19 mouse cellular contexts compared by ENCODE assay signal in the genomic region with DNA sequence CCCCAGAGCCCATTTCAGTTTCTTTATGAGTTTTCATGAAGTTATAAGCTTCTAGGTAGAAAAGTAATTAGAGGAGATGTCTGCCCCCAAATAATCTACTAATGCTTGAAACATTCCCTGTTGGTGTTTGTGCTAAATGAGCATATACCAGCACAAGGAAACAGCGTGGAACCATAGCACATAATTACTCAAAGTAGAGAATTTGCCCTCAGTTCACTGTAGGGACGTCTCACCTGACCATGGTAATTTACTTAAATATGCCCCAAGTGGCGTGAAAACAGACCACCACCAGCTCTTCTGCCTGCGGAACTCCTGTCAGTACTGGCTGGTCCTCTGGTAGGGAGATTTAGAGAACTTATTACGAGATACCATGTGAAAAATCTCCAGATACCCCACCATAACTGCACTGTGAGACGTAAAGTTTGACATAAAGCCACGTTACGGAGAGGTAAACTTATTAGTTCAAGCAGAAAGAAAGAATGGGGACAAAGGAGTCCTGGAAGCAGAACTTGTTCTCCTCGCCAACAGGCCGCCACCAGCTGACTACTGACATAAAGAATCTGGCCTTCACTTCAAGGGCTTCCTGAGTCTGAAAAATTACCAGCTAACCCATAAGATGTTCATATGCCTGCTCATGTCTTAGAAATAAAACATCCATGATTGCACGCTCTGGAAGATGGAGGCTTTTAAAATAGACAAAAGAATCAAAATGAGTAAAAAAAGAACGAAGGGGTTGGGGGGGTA.
DNase-seq lines count a peak whose midpoint lies in the region; ATAC-seq and TF ChIP-seq lines count a peak whose summit lies in the region.
"Had no signal": no experiment of that assay in that cellular context is flagged by ENCODE, and none has a peak within 500 bp of the region (broad histone marks: within the 10 kb centered on the region; RNA-seq: fewer than 3 reads in every experiment).

No protein-coding gene starts in this region.

- H3K27me3 ChIP-seq in hindbrain, embryonic 16.5 days (replicated peaks; ENCODE audit: control insufficient read depth, insufficient read depth, low read length) = no peaks in the 10 kb centered on the region
- no peaks in the 10 kb centered on the region for H3K27me3 ChIP-seq in hindbrain, postnatal 0 days (ENCODE audit: insufficient read depth, low read length)
- no peaks in the 10 kb centered on the region for H3K27me3 ChIP-seq in intestine, embryonic 16.5 days (replicated peaks; ENCODE audit: control insufficient read depth, insufficient read depth, low read length)
- H3K27me3 ChIP-seq: embryonic facial prominence, embryonic 13.5 days; lung, embryonic 15.5 days had no signal

- no peak for TF ChIP-seq CTCF in hindbrain, postnatal 0 days (IDR thresholded peaks at IDR 0.05; ENCODE audit: low read depth)
- TF ChIP-seq CTCF in lung, adult 2 months (IDR thresholded peaks at IDR 0.05; ENCODE audit: insufficient read depth, low read length) = no peak

- WGBS in hindbrain, embryonic 16.5 days = 35% methylated on average over 12 of the region's 12 CpGs
- 46% methylated on average over 11 of the region's 12 CpGs for WGBS in hindbrain, postnatal 0 days
- 78% methylated on average over 12 of the region's 12 CpGs for WGBS in lung, adult 2 months
- 67% methylated on average over 11 of the region's 12 CpGs for WGBS in intestine, embryonic 16.5 days

- H3K27ac ChIP-seq in hindbrain, embryonic 16.5 days (ENCODE audit: low read depth, low read length) = peak overlapping the region; percentile 34; the same call in 1 of the 2 replicates
- H3K27ac ChIP-seq in hindbrain, postnatal 0 days = no peak overlapping the region
- no peak overlapping the region for H3K27ac ChIP-seq in intestine, embryonic 16.5 days (ENCODE audit: low read length)
- H3K27ac ChIP-seq: embryonic facial prominence, embryonic 13.5 days; left cerebral cortex, adult 2 months; lung, embryonic 15.5 days had no signal

- no peak for TF ChIP-seq POLR2A in lung, adult 2 months (IDR thresholded peaks at IDR 0.05; ENCODE audit: borderline replicate concordance, extremely low read depth, low read depth, low read length)

- H3K4me2 ChIP-seq in hindbrain, embryonic 16.5 days (ENCODE audit: low read length) = no peak overlapping the region; the same call in 1 of the 2 replicates
- no peak overlapping the region for H3K4me2 ChIP-seq in hindbrain, postnatal 0 days (ENCODE audit: low read depth, low read length)
- H3K4me2 ChIP-seq in intestine, embryonic 16.5 days (ENCODE audit: low read depth, low read length) = no peak overlapping the region
- H3K4me2 ChIP-seq: embryonic facial prominence, embryonic 13.5 days; liver, embryonic 11.5 days; lung, embryonic 15.5 days had no signal

- H3K4me1 ChIP-seq in hindbrain, embryonic 16.5 days (ENCODE audit: control insufficient read depth, insufficient read depth, low read depth, low read length) = peaks cover 3% of the 10 kb centered on the region; the same call in 1 of the 2 replicates
- 0 out of 2 replicates have a peak, but pooled peaks cover 5% of the 10 kb centered on the region for H3K4me1 ChIP-seq in hindbrain, postnatal 0 days (ENCODE audit: insufficient read depth, low read length)
- H3K4me1 ChIP-seq in lung, adult 2 months (ENCODE audit: control insufficient read depth, insufficient read depth, low read length) = no peaks in the 10 kb centered on the region; the same call in 1 of the 2 replicates
- 0 out of 2 replicates have a peak, but pooled peaks cover 4% of the 10 kb centered on the region for H3K4me1 ChIP-seq in intestine, embryonic 16.5 days (ENCODE audit: control insufficient read depth, insufficient read depth, low read length)
- H3K4me1 ChIP-seq: embryonic facial prominence, embryonic 13.5 days had no signal

- ATAC-seq in hindbrain, embryonic 16.5 days = 0 out of 2 replicates have a peak, but pooled peaks have one; percentile 26
- no peak for ATAC-seq in hindbrain, postnatal 0 days
- no peak for ATAC-seq in intestine, embryonic 16.5 days
- ATAC-seq: forebrain, embryonic 16.5 days had no signal

- no peak for DNase-seq in hindbrain, postnatal 0 days (ENCODE audit: low spot score)
- DNase-seq in lung, postnatal 14 days = peak; percentile 22
- no peak for DNase-seq in lung, adult 2 months
- DNase-seq in adrenal gland, postnatal 10 days = peak; percentile 35
- DNase-seq in lung, postnatal 36 days = peak; percentile 45
- DNase-seq: cerebellum, postnatal 10 days; kidney, adult 18-20 months; kidney, postnatal 14 days; layer of hippocampus, adult 9-11 months; left cerebral cortex, postnatal 4 days; right cerebral cortex, postnatal 25 days; thymus, postnatal 36 days had no signal

- no peak overlapping the region for H3K4me3 ChIP-seq in hindbrain, embryonic 16.5 days (ENCODE audit: low read length)
- H3K4me3 ChIP-seq in hindbrain, postnatal 0 days (ENCODE audit: low read length) = no peak overlapping the region
- no peak overlapping the region for H3K4me3 ChIP-seq in lung, adult 2 months (replicated peaks; ENCODE audit: extremely low read depth, low read depth, low read length)
- no peak overlapping the region for H3K4me3 ChIP-seq in intestine, embryonic 16.5 days (ENCODE audit: low read length)
- H3K4me3 ChIP-seq: embryonic facial prominence, embryonic 13.5 days; left cerebral cortex, adult 2 months; lung, embryonic 15.5 days had no signal

- no peaks in the 10 kb centered on the region for H3K9me3 ChIP-seq in hindbrain, embryonic 16.5 days (ENCODE audit: control insufficient read depth, low read length)
- no peaks in the 10 kb centered on the region for H3K9me3 ChIP-seq in hindbrain, postnatal 0 days (ENCODE audit: low read length)
- H3K9me3 ChIP-seq in intestine, embryonic 16.5 days (ENCODE audit: control insufficient read depth, low read length) = no peaks in the 10 kb centered on the region
- H3K9me3 ChIP-seq: embryonic facial prominence, embryonic 13.5 days; lung, embryonic 15.5 days had no signal

- H3K9ac ChIP-seq in hindbrain, embryonic 16.5 days (ENCODE audit: low read depth, low read length) = no peak overlapping the region
- no peak overlapping the region for H3K9ac ChIP-seq in hindbrain, postnatal 0 days (replicated peaks; ENCODE audit: low read length)
- no peak overlapping the region for H3K9ac ChIP-seq in intestine, embryonic 16.5 days (ENCODE audit: low read depth, low read length)
- H3K9ac ChIP-seq: embryonic facial prominence, embryonic 13.5 days; lung, embryonic 15.5 days had no signal

- H3K36me3 ChIP-seq in hindbrain, embryonic 16.5 days (ENCODE audit: control insufficient read depth, insufficient read depth, low read length) = peaks cover 4% of the 10 kb centered on the region; the same call in 1 of the 2 replicates
- no peaks in the 10 kb centered on the region for H3K36me3 ChIP-seq in hindbrain, postnatal 0 days (ENCODE audit: insufficient read depth, low read length)
- H3K36me3 ChIP-seq in intestine, embryonic 16.5 days (ENCODE audit: control insufficient read depth, insufficient read depth, low read length) = 0 out of 2 replicates have a peak, but pooled peaks cover 4% of the 10 kb centered on the region

Comparison
In these comparisons a context has a peak if more than half of its experiments do, and no peak if none do; other contexts are left out.
1. DNase-seq: peak in lung, postnatal 14 days (single experiment), adrenal gland, postnatal 10 days (single experiment) and lung, postnatal 36 days (single experiment); none in hindbrain, postnatal 0 days (single experiment) and lung, adult 2 months (single experiment).